Mouse (Mus musculus): ENCODE measurements around the gene Haus6. TPM values are rescaled to one million over a fixed set of nuclear protein-coding genes. Genes with fewer than 3 reads are reported as not detected.
"Not testable (repeated sequence)": the region's sequence is repeated elsewhere in the genome, so short reads cannot be mapped to it uniquely, and the experiment has no call there.

Gene Haus6
- polyA plus RNA-seq (2015; fragmentation: Nextera tagmentation; extraction: Ambion mirVana), result 12.5 and 14.3 TPM in 2 replicates

DNA sequence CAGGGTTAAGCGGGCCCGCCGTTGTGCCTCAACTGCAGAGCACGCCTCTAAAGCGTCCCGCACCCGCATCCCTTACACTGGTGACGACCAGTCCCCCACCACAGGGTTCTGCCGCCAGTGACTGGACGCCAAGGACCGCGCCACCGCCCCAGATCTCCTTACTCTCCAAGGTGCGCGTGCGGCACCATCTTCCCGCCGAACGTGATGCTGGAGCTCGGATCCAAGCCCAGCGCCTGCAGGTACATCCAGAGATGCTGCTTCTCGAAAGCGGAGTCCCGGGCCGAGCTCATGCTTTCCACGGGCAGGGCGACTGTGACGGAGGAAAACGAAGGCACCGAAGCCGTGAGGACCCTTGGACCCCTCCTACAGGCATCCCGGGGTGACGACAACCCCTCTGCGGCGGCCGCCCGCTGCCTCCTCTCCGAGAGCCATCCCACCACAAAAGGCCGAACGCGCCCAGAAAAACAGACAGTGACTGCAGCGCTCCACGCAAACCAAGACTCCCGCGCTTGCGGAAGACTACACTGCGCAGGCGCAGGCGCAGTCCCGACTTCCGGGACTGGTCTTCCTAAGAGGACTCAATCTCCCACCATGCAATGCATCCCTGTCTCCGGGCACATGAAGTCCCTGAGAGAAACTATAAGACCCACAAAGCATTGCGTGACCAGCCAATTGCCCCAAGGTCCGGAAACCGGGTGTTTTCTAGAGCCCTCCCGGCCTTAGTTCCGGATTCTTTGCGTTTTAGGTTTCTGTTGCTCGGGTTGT lies at the start of gene Haus6:
Gene Haus6 (minus strand): TSS at position 532 of the 765 bp plus-strand sequence.
- H3K4me1 ChIP-seq (ENCODE audit: control insufficient read depth, insufficient read depth, low read length), result peaks cover 5% of the 10 kb centered on the region
- H3K9me3 ChIP-seq (replicated peaks; ENCODE audit: control insufficient read depth, low read length), result no peaks in the 10 kb centered on the region
- ATAC-seq (ENCODE audit: insufficient read depth, low FRiP score), result peak; percentile 100

GRCm38 (mm10) chr4:86657176-86657575 lies 45.3 kb upstream of the Haus6 start:
- no peak overlapping the region for H3K27ac ChIP-seq (ENCODE audit: low read length)
- H3K27me3 ChIP-seq (ENCODE audit: control insufficient read depth, insufficient read depth, low read length), result no peaks in the 10 kb centered on the region
- no peak overlapping the region for H3K9ac ChIP-seq (ENCODE audit: low read length)
- peaks cover 28% of the 10 kb centered on the region for H3K36me3 ChIP-seq (ENCODE audit: control insufficient read depth, insufficient read depth, low read length)
- H3K4me3 ChIP-seq (replicated peaks; ENCODE audit: low read length), result no peak overlapping the region
- 95% methylated on average over 12 of the region's 12 CpGs for WGBS
- no peak overlapping the region for H3K4me2 ChIP-seq (ENCODE audit: low read depth, low read length)
- no peaks in the 10 kb centered on the region for H3K4me1 ChIP-seq (ENCODE audit: control insufficient read depth, insufficient read depth, low read length)
- H3K9me3 ChIP-seq (replicated peaks; ENCODE audit: control insufficient read depth, low read length), result no peaks in the 10 kb centered on the region
- no peak for ATAC-seq (ENCODE audit: insufficient read depth, low FRiP score)

More for the DNA sequence above, at the start of gene Haus6:
- no peaks in the 10 kb centered on the region for H3K27me3 ChIP-seq (ENCODE audit: control insufficient read depth, insufficient read depth, low read length)
- H3K9ac ChIP-seq (ENCODE audit: low read length), result peak within 1 kb of the TSS; percentile 91
- H3K4me2 ChIP-seq (ENCODE audit: low read depth, low read length), result peak within 1 kb of the TSS; percentile 79
- H3K27ac ChIP-seq (ENCODE audit: low read length), result peak within 1 kb of the TSS; percentile 57
- peak within 1 kb of the TSS; percentile 94 for H3K4me3 ChIP-seq (replicated peaks; ENCODE audit: low read length)
- under 1% methylated on average over 59 of the region's 59 CpGs for WGBS
- H3K36me3 ChIP-seq (ENCODE audit: control insufficient read depth, insufficient read depth, low read length), result no peaks in the 10 kb centered on the region

GRCm38 (mm10) chr4:86656410-86656809 lies 44.6 kb upstream of the Haus6 start:
- not testable (repeated sequence) for ATAC-seq (ENCODE audit: insufficient read depth, low FRiP score); H3K9me3 ChIP-seq (replicated peaks; ENCODE audit: control insufficient read depth, low read length); H3K9ac ChIP-seq (ENCODE audit: low read length); H3K27me3 ChIP-seq (ENCODE audit: control insufficient read depth, insufficient read depth, low read length); H3K4me1 ChIP-seq (ENCODE audit: control insufficient read depth, insufficient read depth, low read length); H3K27ac ChIP-seq (ENCODE audit: low read length); H3K4me2 ChIP-seq (ENCODE audit: low read depth, low read length); H3K4me3 ChIP-seq (replicated peaks; ENCODE audit: low read length)
- H3K36me3 ChIP-seq (ENCODE audit: control insufficient read depth, insufficient read depth, low read length), result peaks cover 23% of the 10 kb centered on the region
- WGBS, result 92% methylated on average over 8 of the region's 8 CpGs

DNA sequence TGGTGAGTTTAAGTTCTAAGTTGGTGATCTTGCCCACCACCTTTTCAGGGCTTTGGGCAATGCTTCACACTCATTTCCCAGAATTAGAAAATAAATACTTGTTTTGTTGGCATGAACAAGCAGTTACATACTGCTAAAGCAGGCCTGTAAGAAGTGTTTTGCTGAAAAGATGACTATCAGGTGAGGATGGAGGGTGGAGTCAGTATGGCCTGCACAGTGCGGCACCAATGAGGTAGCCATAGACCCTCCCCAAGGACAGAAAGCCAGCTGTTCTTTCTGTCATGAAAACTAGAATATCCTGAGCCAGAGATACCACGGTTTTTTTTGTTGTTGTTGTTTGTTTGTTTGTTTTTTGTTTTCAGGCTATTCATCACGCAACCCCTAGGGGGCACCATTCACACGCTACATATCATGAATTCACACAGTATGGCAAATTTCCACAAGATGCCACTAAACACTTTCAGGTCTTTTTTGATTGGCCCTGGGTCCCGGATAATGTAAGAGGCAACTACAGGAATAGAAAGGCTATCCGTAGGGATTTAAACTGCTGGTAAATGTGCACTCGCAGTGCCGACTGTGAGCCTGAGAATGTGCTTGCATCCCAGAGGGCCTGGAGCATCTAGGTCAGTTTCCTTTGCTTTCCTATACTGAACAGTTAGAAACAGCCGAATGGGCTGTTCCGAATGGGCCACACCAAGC lies 40.0 kb upstream of the Haus6 start:
- Histone ChIP-seq H3K36me3 (ENCODE audit: control insufficient read depth, insufficient read depth, low read length) (no peaks in the 10 kb centered on the region), H3K4me3 (replicated peaks; ENCODE audit: low read length) (no peak overlapping the region), H3K9ac (ENCODE audit: low read length) (no peak overlapping the region), H3K9me3 (replicated peaks; ENCODE audit: control insufficient read depth, low read length) (no peaks in the 10 kb centered on the region), H3K4me2 (ENCODE audit: low read depth, low read length) (no peak overlapping the region), H3K27me3 (ENCODE audit: control insufficient read depth, insufficient read depth, low read length) (no peaks in the 10 kb centered on the region), H3K4me1 (ENCODE audit: control insufficient read depth, insufficient read depth, low read length) (no peaks in the 10 kb centered on the region), H3K27ac (ENCODE audit: low read length) (no peak overlapping the region)
- WGBS, result 74% methylated on average over 10 of the region's 10 CpGs
- ATAC-seq (ENCODE audit: insufficient read depth, low FRiP score), result no peak

GRCm38 (mm10) chr4:86648394-86648793 lies 36.5 kb upstream of the Haus6 start:
- not testable (repeated sequence) for H3K9ac ChIP-seq (ENCODE audit: low read length); H3K9me3 ChIP-seq (replicated peaks; ENCODE audit: control insufficient read depth, low read length); H3K36me3 ChIP-seq (ENCODE audit: control insufficient read depth, insufficient read depth, low read length); H3K27me3 ChIP-seq (ENCODE audit: control insufficient read depth, insufficient read depth, low read length); ATAC-seq (ENCODE audit: insufficient read depth, low FRiP score); H3K4me2 ChIP-seq (ENCODE audit: low read depth, low read length); H3K27ac ChIP-seq (ENCODE audit: low read length); H3K4me3 ChIP-seq (replicated peaks; ENCODE audit: low read length); H3K4me1 ChIP-seq (ENCODE audit: control insufficient read depth, insufficient read depth, low read length)
- 90% methylated on average over 10 of the region's 13 CpGs for WGBS

DNA sequence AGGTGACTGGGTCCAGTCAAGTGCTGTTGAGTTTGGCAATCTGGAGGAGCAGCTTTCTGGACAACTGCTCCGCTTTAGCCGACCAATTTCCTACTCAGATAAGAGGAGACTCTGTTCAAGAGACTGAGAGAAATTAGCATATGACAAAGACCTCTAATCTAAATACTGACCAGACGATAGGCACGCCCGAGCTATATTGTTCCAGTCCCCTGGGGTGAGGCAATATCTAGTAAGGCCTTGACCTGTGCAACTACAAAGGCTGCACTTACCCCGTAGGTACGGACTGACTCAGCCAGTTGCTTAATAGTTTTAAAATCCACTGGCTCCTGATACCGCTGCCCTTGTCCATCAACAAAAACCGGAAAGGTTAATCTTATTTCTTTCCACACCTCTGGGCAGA lies 25.7 kb upstream of the Haus6 start:
- not testable (repeated sequence) for H3K4me1 ChIP-seq (ENCODE audit: control insufficient read depth, insufficient read depth, low read length); ATAC-seq (ENCODE audit: insufficient read depth, low FRiP score); H3K4me3 ChIP-seq (replicated peaks; ENCODE audit: low read length); H3K27me3 ChIP-seq (ENCODE audit: control insufficient read depth, insufficient read depth, low read length); H3K27ac ChIP-seq (ENCODE audit: low read length); H3K9me3 ChIP-seq (replicated peaks; ENCODE audit: control insufficient read depth, low read length); H3K4me2 ChIP-seq (ENCODE audit: low read depth, low read length); H3K9ac ChIP-seq (ENCODE audit: low read length); H3K36me3 ChIP-seq (ENCODE audit: control insufficient read depth, insufficient read depth, low read length)
- 79% methylated on average over 9 of the region's 9 CpGs for WGBS

- not testable (repeated sequence) for H3K27me3 ChIP-seq (ENCODE audit: control insufficient read depth, insufficient read depth, low read length); H3K27ac ChIP-seq (ENCODE audit: low read length); H3K4me1 ChIP-seq (ENCODE audit: control insufficient read depth, insufficient read depth, low read length); H3K4me3 ChIP-seq (replicated peaks; ENCODE audit: low read length); H3K4me2 ChIP-seq (ENCODE audit: low read depth, low read length); H3K9ac ChIP-seq (ENCODE audit: low read length); H3K36me3 ChIP-seq (ENCODE audit: control insufficient read depth, insufficient read depth, low read length); H3K9me3 ChIP-seq (replicated peaks; ENCODE audit: control insufficient read depth, low read length)
- 0 out of 2 replicates have a peak, but pooled peaks have one; percentile 13 for ATAC-seq (ENCODE audit: insufficient read depth, low FRiP score)
Measured at GRCm38 (mm10) chr4:86634873-86635272, 23.0 kb upstream of the Haus6 start.

DNA sequence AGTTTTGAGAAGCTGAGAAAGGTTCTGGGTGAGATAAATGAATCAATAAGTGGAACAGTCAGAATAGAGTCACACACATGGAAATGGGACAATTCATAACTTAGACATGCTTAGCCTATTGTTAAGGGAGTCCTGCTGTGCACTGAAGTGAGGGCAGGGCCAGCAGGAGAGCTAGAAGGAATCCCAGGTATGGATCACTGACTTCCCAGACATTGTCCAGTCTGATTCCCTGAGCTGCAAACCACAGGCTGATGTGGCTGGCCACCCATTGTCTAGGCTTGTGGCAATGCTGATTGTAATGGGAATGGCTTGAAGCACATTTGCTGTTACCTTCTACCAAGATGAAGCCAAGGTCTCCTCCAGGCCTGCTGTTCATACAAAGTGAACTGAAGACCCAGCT lies 22.5 kb upstream of the Haus6 start:
- H3K9ac ChIP-seq (ENCODE audit: low read length); H3K36me3 ChIP-seq (ENCODE audit: control insufficient read depth, insufficient read depth, low read length); H3K9me3 ChIP-seq (replicated peaks; ENCODE audit: control insufficient read depth, low read length); ATAC-seq (ENCODE audit: insufficient read depth, low FRiP score); H3K4me1 ChIP-seq (ENCODE audit: control insufficient read depth, insufficient read depth, low read length); H3K27ac ChIP-seq (ENCODE audit: low read length); H3K4me2 ChIP-seq (ENCODE audit: low read depth, low read length); H3K4me3 ChIP-seq (replicated peaks; ENCODE audit: low read length); H3K27me3 ChIP-seq (ENCODE audit: control insufficient read depth, insufficient read depth, low read length): not testable (repeated sequence)

DNA sequence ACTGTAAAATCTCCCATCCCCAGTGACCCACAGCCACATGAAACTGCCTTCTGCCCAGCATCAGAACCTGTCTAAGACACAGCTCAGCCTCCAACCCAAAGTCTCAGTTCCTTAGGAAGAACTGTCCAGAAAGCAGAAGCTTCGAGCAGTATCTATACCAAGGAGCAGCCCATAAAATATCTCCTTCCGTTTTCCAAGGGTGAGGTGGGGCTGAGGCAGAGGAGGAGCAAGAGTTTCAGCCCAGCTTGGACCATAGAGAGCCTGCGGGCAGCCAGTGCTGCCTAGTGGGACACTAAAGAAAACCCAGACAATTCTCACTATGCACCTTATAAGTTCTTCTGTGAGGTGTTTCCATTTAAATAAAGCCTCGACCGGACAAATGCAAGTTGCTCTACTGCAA lies 20.7 kb upstream of the Haus6 start:
- H3K27ac ChIP-seq (ENCODE audit: low read length); H3K36me3 ChIP-seq (ENCODE audit: control insufficient read depth, insufficient read depth, low read length); H3K9ac ChIP-seq (ENCODE audit: low read length); ATAC-seq (ENCODE audit: insufficient read depth, low FRiP score); H3K4me1 ChIP-seq (ENCODE audit: control insufficient read depth, insufficient read depth, low read length); H3K27me3 ChIP-seq (ENCODE audit: control insufficient read depth, insufficient read depth, low read length); H3K9me3 ChIP-seq (replicated peaks; ENCODE audit: control insufficient read depth, low read length); H3K4me2 ChIP-seq (ENCODE audit: low read depth, low read length); H3K4me3 ChIP-seq (replicated peaks; ENCODE audit: low read length): not testable (repeated sequence)
- 75% methylated on average over 4 of the region's 5 CpGs for WGBS
